Mouse (Mus musculus) neural tube, embryonic 12.5 days (tissue): ENCODE measurements at regions not wholly inside any gene's neighbourhood (a gene's known extent, or its start where the extent isn't known, plus 50 kb on each side); places are given as distances from the start of the nearest gene placed in this dataset.

Experiments used
- ATAC-seq: fragments of 200-750 bp; cut with Nextera tagmentation; 2 replicates; pipeline ENCODE4 v1.8.0; 2017; ENCODE audit warnings: low read depth, mild to moderate bottlenecking, moderate TSS enrichment, moderate library complexity; ENCODE audit not compliant: low FRiP score
- H3K27ac ChIP-seq: fragments of 300-500 bp; sonication (generic); 2 replicates; pipeline ENCODE4 v1.5.1; 2016
- H3K27me3 ChIP-seq: fragments of 300-500 bp; sonication (generic); replicated peaks from 2 replicates; pipeline ENCODE4 v1.6.1; 2016; ENCODE audit warnings: mild to moderate bottlenecking
- H3K36me3 ChIP-seq: fragments of 300-500 bp; sonication (generic); 2 replicates; pipeline ENCODE4 v1.6.1; 2016; ENCODE audit warnings: mild to moderate bottlenecking
- H3K4me1 ChIP-seq: fragments of 300-500 bp; sonication (generic); 2 replicates; pipeline ENCODE4 v1.6.1; 2016
- H3K4me2 ChIP-seq: fragments of 300-500 bp; sonication (generic); replicated peaks from 2 replicates; pipeline ENCODE4 v1.6.1; 2016; ENCODE audit warnings: mild to moderate bottlenecking
- H3K4me3 ChIP-seq: fragments of 300-500 bp; sonication (generic); 2 replicates; pipeline ENCODE4 v1.5.1; 2016
- H3K9ac ChIP-seq: fragments of 300-500 bp; sonication (generic); 2 replicates; pipeline ENCODE4 v1.6.1; 2016; ENCODE audit warnings: mild to moderate bottlenecking
- H3K9me3 ChIP-seq: fragments of 300-500 bp; sonication (generic); 2 replicates; pipeline ENCODE4 v1.6.1; 2016; ENCODE audit warnings: mild to moderate bottlenecking
- whole genome bisulfite sequencing: fragments of 180-500 bp; shearing (Covaris S2); methylation state at CpG from one replicate; pipeline ENCODE4 v1.1.7; 2016; 5-methylcytosine and 5-hydroxymethylcytosine counted together

GRCm38 (mm10) chr2:107609872-107610559, 319.6 kb downstream of the Kcna4 start:
- H3K9ac ChIP-seq, result no peak overlapping the region
- H3K36me3 ChIP-seq, result no peaks in the 10 kb centered on the region
- no peak for ATAC-seq
- no peaks in the 10 kb centered on the region for H3K27me3 ChIP-seq
- no peaks in the 10 kb centered on the region for H3K9me3 ChIP-seq
- no peak overlapping the region for H3K4me3 ChIP-seq
- H3K4me2 ChIP-seq, result no peak overlapping the region
- no peaks in the 10 kb centered on the region for H3K4me1 ChIP-seq
- 16% methylated on average over 5 of the region's 5 CpGs for WGBS
- H3K27ac ChIP-seq, result no peak overlapping the region

GRCm38 (mm10) chr2:107611811-107612210, 321.4 kb downstream of the Kcna4 start:
- H3K4me3 ChIP-seq, result no peak overlapping the region
- H3K9me3 ChIP-seq, result no peaks in the 10 kb centered on the region
- no peak overlapping the region for H3K9ac ChIP-seq
- ATAC-seq, result no peak
- H3K36me3 ChIP-seq, result no peaks in the 10 kb centered on the region
- 43% methylated on average over 5 of the region's 5 CpGs for WGBS
- no peaks in the 10 kb centered on the region for H3K4me1 ChIP-seq
- H3K4me2 ChIP-seq, result no peak overlapping the region
- no peak overlapping the region for H3K27ac ChIP-seq
- H3K27me3 ChIP-seq, result no peaks in the 10 kb centered on the region

- Histone ChIP-seq H3K4me1 (no peaks in the 10 kb centered on the region), H3K4me3 (no peak overlapping the region), H3K4me2 (no peak overlapping the region), H3K27ac (no peak overlapping the region), H3K36me3 (no peaks in the 10 kb centered on the region), H3K9me3 (no peaks in the 10 kb centered on the region), H3K27me3 (no peaks in the 10 kb centered on the region), H3K9ac (no peak overlapping the region)
- WGBS, result 30% methylated on average over 2 of the region's 2 CpGs
- no peak for ATAC-seq
These were observed 321.8 kb downstream of the Kcna4 start for GRCm38 (mm10) chr2:107612221-107612620.

GRCm38 (mm10) chr2:107614715-107615114, 324.3 kb downstream of the Kcna4 start:
- 70% methylated on average over 3 of the region's 3 CpGs for whole genome bisulfite sequencing
- Histone ChIP-seq H3K27me3 (no peaks in the 10 kb centered on the region), H3K9ac (no peak overlapping the region), H3K4me2 (no peak overlapping the region), H3K27ac (no peak overlapping the region), H3K4me3 (no peak overlapping the region), H3K9me3 (no peaks in the 10 kb centered on the region), H3K36me3 (no peaks in the 10 kb centered on the region), H3K4me1 (no peaks in the 10 kb centered on the region)
- no peak for ATAC-seq

GRCm38 (mm10) chr2:107627458-107627857, 337.0 kb downstream of the Kcna4 start:
- Histone ChIP-seq H3K9ac (no peak overlapping the region), H3K9me3 (no peaks in the 10 kb centered on the region), H3K36me3 (no peaks in the 10 kb centered on the region), H3K4me2 (no peak overlapping the region), H3K27me3 (no peaks in the 10 kb centered on the region), H3K4me3 (no peak overlapping the region), H3K4me1 (no peaks in the 10 kb centered on the region), H3K27ac (no peak overlapping the region)
- no peak for ATAC-seq

GRCm38 (mm10) chr2:107659176-107659575, 368.7 kb downstream of the Kcna4 start:
- H3K27me3 ChIP-seq, result no peaks in the 10 kb centered on the region
- H3K4me2 ChIP-seq, result no peak overlapping the region
- no peak overlapping the region for H3K4me3 ChIP-seq
- H3K36me3 ChIP-seq, result no peaks in the 10 kb centered on the region
- H3K9ac ChIP-seq, result no peak overlapping the region
- H3K9me3 ChIP-seq, result no peaks in the 10 kb centered on the region
- no peak overlapping the region for H3K27ac ChIP-seq
- H3K4me1 ChIP-seq, result no peaks in the 10 kb centered on the region
- no peak for ATAC-seq
